Mouse (Mus musculus) embryo, embryonic 10.5 days (tissue): ENCODE results near the gene Tpcn1.
A peak's percentile ranks its signal among the peaks of the same experiment; 100 is the strongest.

ENCODE experiments used
- DNase-seq: peaks from one replicate; pipeline ENCODE4 v3.0.0-alpha.2; 2015; ENCODE audit warnings: low spot score

Tpcn1 gene

GRCm38 (mm10) chr5:120578504-120579081 lies 9.9 kb downstream of the Tpcn1 start:
- DNase-seq = peak; percentile 57

DNA sequence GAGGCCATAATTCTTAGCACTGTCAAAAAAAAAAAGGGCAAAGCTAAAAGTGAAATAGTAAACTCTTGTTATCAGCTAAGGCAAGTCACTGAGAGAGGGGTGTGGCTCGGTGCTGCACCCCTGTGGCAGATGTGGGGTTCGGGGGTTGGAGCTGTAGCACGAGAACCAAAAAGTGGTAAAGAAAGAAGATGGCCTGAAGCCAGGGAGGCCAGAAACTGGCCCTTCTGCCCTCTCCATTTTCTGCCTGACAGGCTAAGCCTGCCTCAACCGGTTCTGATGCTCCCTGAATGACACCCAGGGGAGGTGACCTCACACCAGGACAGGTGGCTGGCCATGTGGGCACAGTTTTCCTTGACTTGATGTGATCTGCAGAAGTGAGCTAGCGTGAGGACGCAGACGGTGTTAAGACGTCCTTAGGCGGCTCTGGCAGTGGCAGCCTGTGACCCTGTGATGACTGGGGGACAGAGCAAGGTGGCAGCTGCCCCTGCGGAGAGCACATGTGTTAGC lies 10.5 kb downstream of the Tpcn1 start:
- peak; percentile 48 for DNase-seq

DNA sequence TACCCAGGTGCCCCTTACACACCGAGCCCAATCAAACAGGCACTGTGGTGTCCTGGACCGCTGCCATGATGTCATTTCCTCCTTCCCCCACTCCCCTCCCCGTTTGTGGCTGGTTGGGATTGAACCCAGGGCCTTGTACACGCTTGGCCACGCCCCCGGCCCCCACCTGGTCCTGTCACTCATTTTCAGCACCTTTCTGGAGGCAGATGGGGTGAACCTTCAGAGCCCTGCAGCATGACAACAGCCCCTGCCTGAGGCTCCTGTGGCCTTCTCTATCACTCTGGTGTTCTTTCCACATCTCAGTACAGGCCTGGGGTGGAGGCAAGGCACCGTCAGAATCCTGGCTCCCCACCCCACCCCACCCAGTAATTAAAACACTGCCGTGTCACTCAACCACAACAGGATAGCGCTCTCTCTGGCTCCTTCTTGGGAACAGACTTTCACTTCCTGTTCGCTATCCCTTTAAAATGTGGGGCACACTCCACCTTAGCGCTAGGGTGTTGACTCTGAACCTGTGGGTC lies 11.6 kb downstream of the Tpcn1 start:
- no peak for DNase-seq

DNA sequence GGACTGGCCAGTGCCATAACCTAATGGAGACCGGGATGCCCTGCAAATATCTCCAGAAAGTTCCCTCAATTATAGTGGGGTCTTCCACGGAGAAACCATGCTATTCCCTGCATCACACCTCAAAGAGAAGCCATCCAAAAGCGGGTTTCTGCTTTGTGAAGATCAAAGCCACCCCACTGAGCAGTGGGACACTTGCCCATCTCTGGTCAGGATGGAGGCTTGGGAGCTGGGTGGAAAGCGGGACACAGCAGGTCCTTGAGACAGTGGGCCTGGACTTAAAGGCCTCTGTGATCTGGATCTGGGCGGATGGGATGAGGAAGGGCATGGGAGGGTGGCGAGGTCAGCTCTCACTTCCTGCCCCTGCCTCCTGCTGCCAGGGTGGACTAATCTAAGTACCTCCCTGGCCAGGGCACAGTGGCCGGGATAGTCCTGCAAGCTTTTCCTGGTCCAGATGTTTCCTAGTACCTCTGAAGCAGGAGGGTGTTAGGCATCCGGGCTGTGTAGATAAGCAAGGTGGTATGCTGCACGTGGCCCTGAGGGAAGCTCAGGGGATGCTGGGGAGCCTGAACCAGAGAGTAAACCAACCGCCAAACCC lies 13.9 kb downstream of the Tpcn1 start:
- no peak for DNase-seq

- peak; percentile 61 for DNase-seq
Observed at GRCm38 (mm10) chr5:120571056-120571740, 17.3 kb downstream of the Tpcn1 start.

- no peak for DNase-seq
Observed at GRCm38 (mm10) chr5:120570289-120570897, 18.1 kb downstream of the Tpcn1 start.

- DNase-seq = no peak
Observed at GRCm38 (mm10) chr5:120569791-120570190, 18.7 kb downstream of the Tpcn1 start.

- no peak for DNase-seq
Observed at GRCm38 (mm10) chr5:120568964-120569363, 19.5 kb downstream of the Tpcn1 start.

- DNase-seq = no peak
Observed at GRCm38 (mm10) chr5:120568336-120568768, 20.1 kb downstream of the Tpcn1 start.

- DNase-seq = no peak
Observed at GRCm38 (mm10) chr5:120567761-120568211, 20.7 kb downstream of the Tpcn1 start.

GRCm38 (mm10) chr5:120567253-120567701 lies 21.2 kb downstream of the Tpcn1 start:
- DNase-seq = peak; percentile 75

- no peak for DNase-seq
Observed at GRCm38 (mm10) chr5:120566681-120567252, 21.7 kb downstream of the Tpcn1 start.

DNA sequence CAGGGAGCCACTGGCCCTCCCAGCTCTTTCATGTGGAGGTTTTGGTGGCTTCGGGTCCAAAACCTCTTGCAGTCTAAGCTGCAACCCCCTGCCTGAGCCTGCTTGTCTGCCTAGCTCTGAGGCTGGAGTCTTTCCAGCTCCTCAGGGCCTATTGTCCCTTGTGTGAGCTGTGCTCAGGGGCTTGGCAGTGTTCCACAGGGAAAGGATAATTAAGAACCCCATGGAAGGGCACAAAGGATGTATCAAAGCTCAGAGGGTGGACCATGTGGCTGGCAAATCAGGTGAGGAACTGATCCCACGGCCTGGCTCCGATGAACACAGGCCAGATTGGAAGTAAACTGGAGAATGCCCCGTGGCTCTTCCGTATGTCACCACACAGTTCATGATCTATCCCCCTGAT lies 22.4 kb downstream of the Tpcn1 start:
- DNase-seq = no peak

DNA sequence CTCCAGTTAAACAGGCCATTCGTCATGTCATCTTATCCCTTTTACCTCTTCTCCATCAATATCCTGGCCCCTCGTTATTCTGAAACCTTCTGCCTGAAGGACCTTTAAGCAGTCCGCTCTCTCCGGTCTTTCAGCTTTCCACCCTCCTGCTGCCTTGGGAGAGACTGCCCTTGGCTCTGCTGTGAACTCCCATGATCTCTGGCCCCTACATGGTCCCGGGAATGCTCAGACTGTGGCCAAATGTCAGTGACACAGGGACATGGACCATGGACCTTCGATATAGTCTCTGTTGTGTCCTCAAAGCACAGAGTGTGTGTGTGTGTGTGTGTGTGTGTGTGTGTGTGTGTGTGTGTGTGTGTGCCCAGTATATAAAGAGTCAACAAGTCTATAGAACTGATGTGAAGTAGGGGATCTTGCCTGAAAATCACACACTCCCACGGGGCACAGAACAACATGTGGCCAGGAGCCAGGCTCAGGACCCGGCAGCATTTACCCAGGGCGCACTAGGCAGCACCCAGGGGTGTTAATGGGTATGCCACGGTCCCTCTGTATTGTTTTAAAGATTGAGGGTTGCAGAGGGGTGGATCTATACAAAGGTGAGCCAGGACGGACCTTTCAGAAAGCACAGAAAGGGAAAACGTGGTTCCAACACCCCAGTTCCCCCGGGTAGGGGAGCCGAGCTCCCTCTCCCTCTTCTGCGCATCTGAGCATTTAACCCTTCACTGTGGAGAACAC lies 23.1 kb downstream of the Tpcn1 start:
- DNase-seq = peak; percentile 52

DNA sequence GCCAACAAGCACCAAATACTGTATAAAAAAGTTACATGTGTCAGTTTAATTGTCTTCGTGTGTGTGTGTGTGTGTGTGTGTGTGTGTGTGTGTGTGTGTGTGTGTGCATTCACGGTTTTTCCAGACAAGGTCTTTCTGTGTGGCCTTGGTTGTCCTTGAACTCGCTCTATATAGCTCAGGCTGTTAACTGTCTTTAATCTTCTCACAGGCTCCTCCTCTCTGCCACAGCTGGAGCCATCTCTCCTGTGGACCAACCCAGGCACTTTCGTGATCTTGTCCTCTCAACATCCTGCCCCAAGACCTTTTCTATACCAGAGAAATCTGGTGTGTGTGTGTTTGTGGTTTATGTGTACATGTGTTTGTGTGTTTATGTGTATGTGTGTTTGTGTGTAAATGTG lies 24.6 kb downstream of the Tpcn1 start:
- no peak for DNase-seq

GRCm38 (mm10) chr5:120562956-120563913 lies 25.2 kb downstream of the Tpcn1 start:
- DNase-seq = peak; percentile 77

- peak; percentile 72 for DNase-seq
Observed at GRCm38 (mm10) chr5:120560616-120561311, 27.7 kb downstream of the Tpcn1 start.

- no peak for DNase-seq
Observed at GRCm38 (mm10) chr5:120560129-120560615, 28.3 kb downstream of the Tpcn1 start.

GRCm38 (mm10) chr5:120558762-120559161 lies 29.7 kb downstream of the Tpcn1 start:
- DNase-seq = no peak
